Mouse (Mus musculus) heart, embryonic 11.5 days (tissue): ENCODE measurements around the gene Hfe2. TPM values are rescaled to one million over a fixed set of nuclear protein-coding genes. Genes with fewer than 3 reads are reported as not detected.

Experiments
- ATAC-seq: fragments of 200-750 bp; cut with Nextera tagmentation; replicated peaks from 2 replicates; pipeline ENCODE4 v1.8.0; 2017; ENCODE audit warnings: moderate library complexity; ENCODE audit not compliant: insufficient number of reproducible peaks, low FRiP score, low TSS enrichment
- H3K27ac ChIP-seq: fragments of 300-500 bp; sonication (generic); 2 replicates; pipeline ENCODE4 v1.5.1; 2014; ENCODE audit warnings: mild to moderate bottlenecking, low read depth, low read length
- H3K27me3 ChIP-seq: fragments of 300-500 bp; sonication (generic); 2 replicates; pipeline ENCODE4 v1.6.1; 2014; ENCODE audit warnings: mild to moderate bottlenecking, low read length, mixed read lengths; ENCODE audit not compliant: control insufficient read depth, insufficient read depth
- H3K36me3 ChIP-seq: fragments of 300-500 bp; sonication (generic); 2 replicates; pipeline ENCODE4 v1.6.1; 2014; ENCODE audit warnings: mild to moderate bottlenecking, low read length, moderate library complexity, mixed read lengths; ENCODE audit not compliant: control insufficient read depth, insufficient read depth
- H3K4me1 ChIP-seq: fragments of 300-500 bp; sonication (generic); 2 replicates; pipeline ENCODE4 v1.6.1; 2014; ENCODE audit warnings: low read length; ENCODE audit not compliant: control insufficient read depth, insufficient read depth
- H3K4me2 ChIP-seq: fragments of 300-500 bp; sonication (generic); 2 replicates; pipeline ENCODE4 v1.6.1; 2014; ENCODE audit warnings: mild to moderate bottlenecking, moderate library complexity
- H3K4me3 ChIP-seq: fragments of 300-500 bp; sonication (generic); 2 replicates; pipeline ENCODE4 v1.5.1; 2014; ENCODE audit warnings: low read depth, low read length
- H3K9ac ChIP-seq: fragments of 300-500 bp; sonication (generic); 2 replicates; pipeline ENCODE4 v1.6.1; 2014; ENCODE audit warnings: mild to moderate bottlenecking, low read depth, low read length, moderate library complexity
- H3K9me3 ChIP-seq: fragments of 300-500 bp; sonication (generic); replicated peaks from 2 replicates; pipeline ENCODE4 v1.6.1; 2016; ENCODE audit warnings: low read length; ENCODE audit not compliant: control insufficient read depth
- WGBS: fragments of 180-500 bp; shearing (Covaris S2); extraction: QIAGEN DNeasy Blood & Tissue Kit; methylation state at CpG from one replicate; pipeline ENCODE4 v1.1.7; 2014; ENCODE audit not compliant: insufficient replicate concordance; 5-methylcytosine and 5-hydroxymethylcytosine counted together
- polyA plus RNA-seq: library from polyadenylated mRNA; unstranded; fragments of >200 nt; fragmentation: Nextera tagmentation; extraction: Ambion mirVana; gene quantifications from 2 replicates; pipeline ENCODE4 v1.2.1, GENCODE M21; 2014

Hfe2 gene
- polyA plus RNA-seq, 1 experiment from 2014 or later = 7.4 TPM

- peaks cover 21% of the 10 kb centered on the region for H3K4me1 ChIP-seq
- no peaks in the 10 kb centered on the region for H3K36me3 ChIP-seq
- H3K9ac ChIP-seq = no peak overlapping the region
- no peak overlapping the region for H3K27ac ChIP-seq
- no peak overlapping the region for H3K4me3 ChIP-seq
- H3K27me3 ChIP-seq = no peaks in the 10 kb centered on the region
- H3K4me2 ChIP-seq = no peak overlapping the region
- no peak for ATAC-seq
- no peaks in the 10 kb centered on the region for H3K9me3 ChIP-seq
- WGBS = 84% methylated on average over 13 of the region's 13 CpGs
Observed at GRCm38 (mm10) chr3:96569506-96569905, 44.5 kb downstream of the Hfe2 start.

DNA sequence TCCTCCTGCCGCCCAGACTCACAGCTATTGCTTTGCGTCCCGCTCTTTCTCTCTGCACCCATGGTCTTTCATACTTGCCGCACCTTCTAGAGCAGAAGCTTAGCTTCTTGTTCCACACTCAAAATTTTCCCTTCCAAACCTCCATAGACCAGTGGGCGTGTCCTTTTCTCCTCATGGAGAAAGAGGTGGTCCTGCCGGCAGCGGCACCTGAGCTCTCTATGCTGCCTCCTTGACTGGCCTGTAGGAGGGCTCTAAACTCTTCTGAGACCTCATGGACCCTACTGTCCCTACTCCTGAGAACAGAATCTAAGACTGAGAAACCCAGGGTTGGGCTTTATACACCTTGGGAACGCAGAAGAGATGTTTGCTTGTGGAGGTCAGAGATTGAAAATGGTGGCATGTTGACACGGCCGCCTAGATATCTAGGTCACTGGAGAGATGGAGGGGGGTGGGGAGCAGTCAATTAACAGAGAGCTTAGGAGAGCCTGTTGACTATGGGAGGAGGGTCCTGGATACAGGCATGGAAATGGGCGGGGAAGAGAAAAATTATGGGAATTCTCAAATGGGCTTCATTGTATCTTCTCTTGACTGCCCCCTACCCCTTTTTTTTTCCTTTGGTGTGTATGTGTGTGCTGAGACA, 45.1 kb downstream of the Hfe2 start:
- Histone ChIP-seq H3K36me3 (no peaks in the 10 kb centered on the region), H3K9ac (no peak overlapping the region), H3K27ac (no peak overlapping the region), H3K27me3 (no peaks in the 10 kb centered on the region), H3K4me2 (no peak overlapping the region), H3K4me3 (no peak overlapping the region), H3K4me1 (peaks cover 21% of the 10 kb centered on the region), H3K9me3 (no peaks in the 10 kb centered on the region)
- ATAC-seq = no peak
- 76% methylated on average over 11 of the region's 11 CpGs for WGBS

DNA sequence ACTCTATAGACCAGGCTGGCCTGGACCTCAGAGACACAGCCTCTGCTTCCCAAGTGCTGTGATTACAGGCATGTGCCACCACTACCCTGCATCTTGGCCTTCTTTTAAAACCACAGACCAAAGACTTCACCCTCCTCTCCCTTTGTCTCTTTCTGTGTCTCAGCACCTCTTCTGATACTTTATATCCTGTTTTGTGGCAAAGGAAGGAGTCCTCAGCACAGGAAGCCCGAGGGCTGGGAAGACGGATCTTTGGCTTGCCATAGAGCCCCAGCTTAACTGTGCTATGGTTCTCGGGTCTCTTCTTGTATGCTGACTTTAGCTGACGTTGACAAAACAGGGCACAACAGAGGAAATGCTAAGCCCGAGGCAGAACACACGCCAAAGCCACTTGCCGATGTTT, 45.7 kb downstream of the Hfe2 start:
- Histone ChIP-seq H3K27ac (peak overlapping the region; percentile 50), H3K4me1 (peaks cover 25% of the 10 kb centered on the region), H3K9ac (no peak overlapping the region)

DNA sequence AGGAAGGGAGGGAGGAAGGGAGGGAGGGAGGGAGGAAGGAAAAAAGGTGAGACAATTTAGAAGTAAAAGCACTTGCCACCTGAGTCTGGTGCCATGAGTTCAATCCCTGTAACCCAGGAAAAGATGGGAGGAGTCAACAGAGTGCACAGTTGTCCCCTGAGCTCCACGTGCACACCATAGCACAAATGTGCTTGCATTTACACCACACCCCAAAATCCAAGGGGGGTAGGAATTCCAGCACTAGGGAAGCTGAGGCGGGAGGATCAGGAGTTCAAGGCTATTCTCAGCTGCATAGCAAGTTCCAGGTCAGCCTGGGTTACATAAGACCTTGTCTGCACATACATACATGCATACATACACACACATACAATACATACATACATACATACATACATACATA, 46.4 kb downstream of the Hfe2 start:
- no peaks in the 10 kb centered on the region for H3K36me3 ChIP-seq
- H3K9ac ChIP-seq = no peak overlapping the region
- H3K27me3 ChIP-seq = no peaks in the 10 kb centered on the region
- no peaks in the 10 kb centered on the region for H3K9me3 ChIP-seq
- no peak for ATAC-seq
- no peak overlapping the region for H3K27ac ChIP-seq
- H3K4me2 ChIP-seq = no peak overlapping the region
- no peak overlapping the region for H3K4me3 ChIP-seq
- 67% methylated on average over 2 of the region's 2 CpGs for WGBS
- peaks cover 32% of the 10 kb centered on the region for H3K4me1 ChIP-seq

More for the DNA sequence above, 45.7 kb downstream of the Hfe2 start:
- ATAC-seq = no peak
- Histone ChIP-seq H3K36me3 (no peaks in the 10 kb centered on the region), H3K27me3 (no peaks in the 10 kb centered on the region), H3K4me3 (no peak overlapping the region), H3K4me2 (no peak overlapping the region), H3K9me3 (no peaks in the 10 kb centered on the region)
- WGBS = 59% methylated on average over 7 of the region's 7 CpGs

DNA sequence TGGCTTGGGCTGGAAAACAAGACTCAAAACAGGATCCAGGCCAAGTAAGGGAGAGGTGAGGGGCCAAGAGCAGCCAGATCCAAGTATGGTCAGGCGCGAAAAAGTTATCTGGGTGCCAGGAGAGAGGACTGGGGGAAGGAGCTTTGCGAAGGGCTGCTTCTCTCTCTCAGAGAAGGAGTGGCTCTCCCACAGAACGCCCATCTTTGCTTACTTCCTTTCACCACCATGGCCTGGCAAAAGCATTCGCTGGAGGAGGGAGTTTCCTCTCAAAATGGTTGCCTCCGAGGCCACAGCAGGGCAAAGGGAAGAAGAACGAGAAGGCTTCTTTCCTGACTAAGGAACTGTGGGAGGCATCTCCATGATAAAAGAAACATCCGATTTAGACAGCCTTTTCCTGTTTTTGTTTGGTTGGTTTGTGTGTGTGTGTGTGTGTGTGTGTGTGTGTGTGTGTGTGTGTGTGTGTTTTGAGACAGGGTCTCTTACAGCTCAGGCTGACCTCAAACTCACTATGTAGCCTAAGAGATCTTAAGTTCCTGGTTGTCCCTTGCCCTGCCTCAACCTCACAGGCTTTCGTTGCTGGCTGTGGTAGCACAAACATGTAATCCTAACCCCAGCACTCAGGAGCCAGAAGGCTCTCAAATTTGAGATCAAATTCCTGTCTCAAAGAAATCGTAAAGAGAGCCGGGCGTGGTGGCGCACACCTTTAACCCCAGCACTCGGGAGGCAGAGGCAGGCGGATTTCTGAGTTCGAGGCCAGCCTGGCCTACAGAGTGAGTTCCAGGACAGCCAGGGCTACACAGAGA, 47.1 kb downstream of the Hfe2 start:
- 0 out of 2 replicates have a peak overlapping the region, but pooled peaks have one; percentile 29 for H3K27ac ChIP-seq
- H3K27me3 ChIP-seq = no peaks in the 10 kb centered on the region
- peaks cover 38% of the 10 kb centered on the region for H3K4me1 ChIP-seq
- H3K9me3 ChIP-seq = no peaks in the 10 kb centered on the region
- 0 out of 2 replicates have a peak overlapping the region, but pooled peaks have one; percentile 4 for H3K4me2 ChIP-seq
- H3K36me3 ChIP-seq = no peaks in the 10 kb centered on the region
- no peak overlapping the region for H3K4me3 ChIP-seq
- 65% methylated on average over 16 of the region's 16 CpGs for WGBS
- H3K9ac ChIP-seq = no peak overlapping the region
- no peak for ATAC-seq

- no peaks in the 10 kb centered on the region for H3K9me3 ChIP-seq
- no peak for ATAC-seq
- H3K27ac ChIP-seq = peak overlapping the region; percentile 15; the same call in 1 of the 2 replicates
- WGBS = 48% methylated on average over 19 of the region's 19 CpGs
- H3K27me3 ChIP-seq = no peaks in the 10 kb centered on the region
- H3K9ac ChIP-seq = 0 out of 2 replicates have a peak overlapping the region, but pooled peaks have one; percentile 10
- H3K4me3 ChIP-seq = no peak overlapping the region
- peaks cover 46% of the 10 kb centered on the region for H3K4me1 ChIP-seq
- H3K4me2 ChIP-seq = peak overlapping the region; percentile 11; the same call in 1 of the 2 replicates
- no peaks in the 10 kb centered on the region for H3K36me3 ChIP-seq
Observed at GRCm38 (mm10) chr3:96573611-96574511, 48.9 kb downstream of the Hfe2 start.

DNA sequence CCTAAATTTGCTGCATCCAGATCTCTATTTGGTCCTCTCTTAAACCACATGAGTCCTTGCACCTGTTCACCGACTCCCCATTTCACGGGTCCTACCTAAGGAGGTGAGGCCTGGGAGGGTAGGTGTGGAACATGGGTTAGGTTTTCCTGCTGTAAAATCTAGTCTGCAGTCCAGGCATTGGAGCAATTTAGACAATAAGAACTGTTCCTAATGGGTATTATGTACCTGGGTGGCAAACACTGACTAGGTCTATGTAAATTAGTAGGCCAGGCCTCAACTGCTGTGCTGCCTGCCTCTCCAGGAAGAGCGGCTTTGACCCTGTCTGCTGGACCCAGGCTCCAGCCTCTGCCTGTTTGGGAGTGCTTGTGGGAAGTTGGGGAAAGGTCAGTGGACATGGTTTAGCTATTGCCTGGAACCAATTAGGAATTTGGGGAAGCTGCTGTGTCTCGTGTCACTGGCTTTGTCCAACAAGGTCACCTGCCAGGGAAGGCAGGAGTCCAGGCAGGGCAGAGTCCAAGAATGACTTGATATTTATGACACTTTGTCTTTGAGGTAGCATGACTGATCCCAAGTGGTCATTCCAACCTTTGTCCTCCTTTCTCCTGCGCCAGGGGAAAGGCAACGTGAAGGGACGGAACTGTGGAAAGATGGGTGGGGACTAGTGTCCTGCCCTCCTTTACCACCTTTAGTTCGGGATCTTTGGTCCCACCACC, 50.5 kb downstream of the Hfe2 start:
- H3K9ac ChIP-seq = no peak overlapping the region
- no peaks in the 10 kb centered on the region for H3K9me3 ChIP-seq
- H3K36me3 ChIP-seq = no peaks in the 10 kb centered on the region
- H3K27ac ChIP-seq = peak overlapping the region; percentile 98
- H3K4me3 ChIP-seq = no peak overlapping the region
- peaks cover 54% of the 10 kb centered on the region for H3K4me1 ChIP-seq
- no peak for ATAC-seq
- WGBS = 90% methylated on average over 8 of the region's 8 CpGs
- peak overlapping the region; percentile 51; the same call in 1 of the 2 replicates for H3K4me2 ChIP-seq
- H3K27me3 ChIP-seq = no peaks in the 10 kb centered on the region
